Mouse (Mus musculus) hindbrain, embryonic 11.5 days (tissue): ENCODE measurements around the gene Slc35c2. TPM values are rescaled to one million over a fixed set of nuclear protein-coding genes. Genes with fewer than 3 reads are reported as not detected.
A peak's percentile ranks its signal among the peaks of the same experiment; 100 is the strongest.

Source experiments
- ATAC-seq: fragments of 200-750 bp; cut with Nextera tagmentation; 2 replicates; pipeline ENCODE4 v1.8.0; 2017; ENCODE audit warnings: mild to moderate bottlenecking, moderate TSS enrichment, moderate library complexity; ENCODE audit not compliant: low FRiP score
- DNase-seq: peaks from one replicate; pipeline ENCODE4 v3.0.0-alpha.2; 2015; ENCODE audit warnings: low spot score
- H3K27ac ChIP-seq: fragments of 300-500 bp; sonication (generic); 2 replicates; pipeline ENCODE4 v1.5.1; 2014; ENCODE audit warnings: mild to moderate bottlenecking, low read depth, low read length
- H3K27me3 ChIP-seq: fragments of 300-500 bp; sonication (generic); 2 replicates; pipeline ENCODE4 v1.6.1; 2014; ENCODE audit warnings: mild to moderate bottlenecking, low read length, moderate library complexity, mixed read lengths; ENCODE audit not compliant: control insufficient read depth, insufficient read depth
- H3K36me3 ChIP-seq: fragments of 300-500 bp; sonication (generic); 2 replicates; pipeline ENCODE4 v1.6.1; 2014; ENCODE audit warnings: mild to moderate bottlenecking, low read length, moderate library complexity, mixed read lengths; ENCODE audit not compliant: control insufficient read depth, insufficient read depth
- H3K4me1 ChIP-seq: fragments of 300-500 bp; sonication (generic); replicated peaks from 2 replicates; pipeline ENCODE4 v1.6.1; 2014; ENCODE audit warnings: low read length, mixed read lengths; ENCODE audit not compliant: control insufficient read depth, insufficient read depth
- H3K4me2 ChIP-seq: fragments of 300-500 bp; sonication (generic); replicated peaks from 2 replicates; pipeline ENCODE4 v1.6.1; 2014; ENCODE audit warnings: mild to moderate bottlenecking, low read depth, low read length
- H3K4me3 ChIP-seq: fragments of 300-500 bp; sonication (generic); 2 replicates; pipeline ENCODE4 v1.5.1; 2014; ENCODE audit warnings: low read depth, low read length
- H3K9ac ChIP-seq: fragments of 300-500 bp; sonication (generic); 2 replicates; pipeline ENCODE4 v1.6.1; 2014; ENCODE audit warnings: low read depth, low read length
- H3K9me3 ChIP-seq: fragments of 300-500 bp; sonication (generic); 2 replicates; pipeline ENCODE4 v1.6.1; 2016; ENCODE audit warnings: low read length; ENCODE audit not compliant: control insufficient read depth
- WGBS: fragments of 180-500 bp; shearing (Covaris S2); extraction: QIAGEN DNeasy Blood & Tissue Kit; methylation state at CpG from one replicate; pipeline ENCODE4 v1.1.7; 2014; 5-methylcytosine and 5-hydroxymethylcytosine counted together
- polyA plus RNA-seq: library from polyadenylated mRNA; unstranded; fragments of >200 nt; fragmentation: Nextera tagmentation; extraction: Ambion mirVana; gene quantifications from 2 replicates; pipeline ENCODE4 v1.2.1, GENCODE M21; 2014

The Slc35c2 gene
- polyA plus RNA-seq, 1 experiment from 2014 or later: 45.8 TPM

- Histone ChIP-seq H3K4me1 (peaks cover 5% of the 10 kb centered on the region; the same call in 1 of the 2 replicates), H3K27ac (no peak overlapping the region), H3K9ac (no peak overlapping the region), H3K4me3 (no peak overlapping the region), H3K36me3 (no peaks in the 10 kb centered on the region), H3K4me2 (no peak overlapping the region), H3K9me3 (no peaks in the 10 kb centered on the region), H3K27me3 (no peaks in the 10 kb centered on the region)
- ATAC-seq (no peak), DNase-seq (no peak)
- 74% methylated on average over 5 of the region's 5 CpGs for WGBS
These were observed 10.4 kb downstream of the Slc35c2 start for GRCm38 (mm10) chr2:165277188-165277740.

DNA sequence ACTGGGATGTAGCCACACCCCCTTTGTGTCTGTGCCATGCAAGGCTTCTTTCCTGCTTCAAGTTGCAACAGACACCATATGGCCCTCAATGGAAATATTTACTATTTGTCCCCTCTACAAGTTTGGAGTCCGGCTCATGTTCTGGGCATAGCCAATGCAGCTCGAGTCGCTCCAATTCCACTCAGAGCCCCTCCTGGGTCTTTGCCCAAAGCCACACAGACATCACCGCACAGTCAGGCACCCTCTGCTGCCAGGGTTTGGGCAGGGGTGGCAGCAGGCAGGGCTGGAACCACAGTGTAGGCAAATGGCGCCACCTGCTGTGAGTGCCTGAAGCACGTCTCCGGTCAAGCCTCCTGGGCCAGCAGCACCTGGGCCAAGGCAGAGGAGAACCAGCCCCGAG lies 11.8 kb downstream of the Slc35c2 start:
- peak overlapping the region; percentile 37; the same call in 1 of the 2 replicates for H3K27ac ChIP-seq
- H3K4me1 ChIP-seq: peaks cover 5% of the 10 kb centered on the region; the same call in 1 of the 2 replicates
- no peaks in the 10 kb centered on the region for H3K9me3 ChIP-seq
- H3K36me3 ChIP-seq: no peaks in the 10 kb centered on the region
- no peak overlapping the region for H3K4me2 ChIP-seq
- H3K4me3 ChIP-seq: no peak overlapping the region
- DNase-seq (peak; percentile 74), ATAC-seq (peak; percentile 36; the same call in 1 of the 2 replicates)
- no peak overlapping the region for H3K9ac ChIP-seq
- no peaks in the 10 kb centered on the region for H3K27me3 ChIP-seq
- 32% methylated on average over 8 of the region's 8 CpGs for WGBS

GRCm38 (mm10) chr2:165275124-165275640 lies 12.5 kb downstream of the Slc35c2 start:
- Histone ChIP-seq H3K9me3 (no peaks in the 10 kb centered on the region), H3K4me2 (no peak overlapping the region), H3K4me1 (peaks cover 5% of the 10 kb centered on the region; the same call in 1 of the 2 replicates), H3K36me3 (no peaks in the 10 kb centered on the region), H3K9ac (no peak overlapping the region), H3K27ac (peak overlapping the region; percentile 37; the same call in 1 of the 2 replicates), H3K27me3 (no peaks in the 10 kb centered on the region), H3K4me3 (no peak overlapping the region)
- ATAC-seq (peak; percentile 60), DNase-seq (peak; percentile 36)
- WGBS: 41% methylated on average over 8 of the region's 8 CpGs

GRCm38 (mm10) chr2:165273589-165273988 lies 14.1 kb downstream of the Slc35c2 start:
- H3K4me1 ChIP-seq: peaks cover 5% of the 10 kb centered on the region; the same call in 1 of the 2 replicates
- ATAC-seq: no peak
- H3K9ac ChIP-seq: no peak overlapping the region

DNA sequence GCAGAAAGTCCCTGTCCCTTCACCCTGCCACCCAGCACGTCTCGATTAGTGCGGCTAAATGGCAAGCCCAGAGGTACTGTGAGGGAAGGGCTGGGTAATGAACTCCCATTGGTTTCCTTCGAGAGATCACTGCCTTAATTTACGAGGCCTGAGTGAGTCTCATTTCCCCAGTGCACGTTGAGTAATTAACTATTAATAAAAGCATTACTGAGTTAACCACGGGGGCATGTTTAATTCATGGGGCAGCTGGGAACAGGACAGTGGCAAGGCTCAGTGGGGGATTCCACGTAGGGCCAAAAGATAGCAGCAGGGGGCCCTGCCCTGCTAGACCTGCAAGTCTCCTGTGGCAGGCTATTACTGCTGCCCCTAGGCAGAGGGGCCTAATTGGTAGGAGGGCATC lies 16.3 kb downstream of the Slc35c2 start:
- H3K4me3 ChIP-seq: no peak overlapping the region
- no peaks in the 10 kb centered on the region for H3K27me3 ChIP-seq
- no peaks in the 10 kb centered on the region for H3K36me3 ChIP-seq
- H3K4me2 ChIP-seq: no peak overlapping the region
- ATAC-seq: peak; percentile 23; the same call in 1 of the 2 replicates
- no peaks in the 10 kb centered on the region for H3K9me3 ChIP-seq
- DNase-seq: peak; percentile 27
- peaks cover 12% of the 10 kb centered on the region for H3K4me1 ChIP-seq
- no peak overlapping the region for H3K9ac ChIP-seq
- WGBS: 10% methylated on average over 8 of the region's 8 CpGs
- H3K27ac ChIP-seq: no peak overlapping the region

More at GRCm38 (mm10) chr2:165273589-165273988, 14.1 kb downstream of the Slc35c2 start:
- no peak overlapping the region for H3K4me2 ChIP-seq
- DNase-seq: peak; percentile 33
- no peaks in the 10 kb centered on the region for H3K9me3 ChIP-seq
- WGBS: 27% methylated on average over 4 of the region's 4 CpGs
- H3K27ac ChIP-seq: no peak overlapping the region
- H3K36me3 ChIP-seq: no peaks in the 10 kb centered on the region
- no peaks in the 10 kb centered on the region for H3K27me3 ChIP-seq
- no peak overlapping the region for H3K4me3 ChIP-seq

DNA sequence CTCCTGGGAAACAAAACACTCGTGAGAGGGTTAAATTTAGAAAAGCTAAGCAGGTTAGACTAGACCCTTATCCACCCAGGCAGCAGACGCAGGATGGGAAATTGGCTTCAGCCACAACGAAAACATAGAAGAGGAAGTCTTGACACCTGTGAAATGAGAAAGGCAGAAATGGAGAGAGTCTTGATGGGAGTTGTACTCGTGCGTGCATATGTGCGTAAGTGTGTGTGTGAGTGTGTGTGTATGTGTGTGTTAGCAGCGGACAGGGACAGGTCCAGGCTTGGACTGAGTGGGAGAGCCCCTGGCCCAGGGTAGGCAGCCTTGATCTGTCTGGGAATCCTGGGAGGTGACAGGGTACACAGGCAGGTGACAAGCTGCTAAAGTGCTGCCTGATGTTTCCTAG lies 16.8 kb downstream of the Slc35c2 start:
- no peaks in the 10 kb centered on the region for H3K9me3 ChIP-seq
- H3K27me3 ChIP-seq: no peaks in the 10 kb centered on the region
- no peak overlapping the region for H3K9ac ChIP-seq
- H3K36me3 ChIP-seq: no peaks in the 10 kb centered on the region
- H3K4me2 ChIP-seq: no peak overlapping the region
- no peak for DNase-seq
- no peak overlapping the region; the same call in 1 of the 2 replicates for H3K27ac ChIP-seq
- peaks cover 14% of the 10 kb centered on the region for H3K4me1 ChIP-seq
- H3K4me3 ChIP-seq: no peak overlapping the region
- WGBS: 69% methylated on average over 7 of the region's 7 CpGs
- no peak for ATAC-seq

DNA sequence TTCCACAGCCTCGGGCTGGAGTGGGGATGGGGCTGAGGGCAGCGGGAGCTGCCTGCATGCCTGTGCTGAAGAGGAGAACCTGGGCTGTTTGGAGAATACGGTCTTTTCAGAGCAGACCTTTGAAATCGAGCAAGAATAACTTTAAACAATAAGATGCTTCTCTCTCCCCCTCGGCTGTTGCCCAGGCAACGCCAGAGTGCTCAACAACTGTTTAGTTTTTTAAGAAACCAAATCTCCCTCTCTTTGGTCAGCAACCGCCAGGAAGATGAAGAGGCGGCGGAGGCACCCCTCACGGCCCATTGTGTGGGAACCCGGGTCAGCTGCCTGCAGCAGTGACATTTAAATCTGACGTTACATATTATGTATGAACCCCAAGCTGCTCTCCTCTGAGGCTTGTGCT lies 20.9 kb downstream of the Slc35c2 start:
- H3K4me3 ChIP-seq: no peak overlapping the region
- no peak overlapping the region for H3K27ac ChIP-seq
- H3K9ac ChIP-seq: no peak overlapping the region
- no peak for ATAC-seq
- no peak overlapping the region for H3K4me2 ChIP-seq
- no peaks in the 10 kb centered on the region for H3K9me3 ChIP-seq
- no peak for DNase-seq
- WGBS: 7% methylated on average over 12 of the region's 12 CpGs
- no peaks in the 10 kb centered on the region for H3K36me3 ChIP-seq
- peaks cover 13% of the 10 kb centered on the region for H3K4me1 ChIP-seq
- H3K27me3 ChIP-seq: peaks cover 3% of the 10 kb centered on the region; the same call in 1 of the 2 replicates

DNA sequence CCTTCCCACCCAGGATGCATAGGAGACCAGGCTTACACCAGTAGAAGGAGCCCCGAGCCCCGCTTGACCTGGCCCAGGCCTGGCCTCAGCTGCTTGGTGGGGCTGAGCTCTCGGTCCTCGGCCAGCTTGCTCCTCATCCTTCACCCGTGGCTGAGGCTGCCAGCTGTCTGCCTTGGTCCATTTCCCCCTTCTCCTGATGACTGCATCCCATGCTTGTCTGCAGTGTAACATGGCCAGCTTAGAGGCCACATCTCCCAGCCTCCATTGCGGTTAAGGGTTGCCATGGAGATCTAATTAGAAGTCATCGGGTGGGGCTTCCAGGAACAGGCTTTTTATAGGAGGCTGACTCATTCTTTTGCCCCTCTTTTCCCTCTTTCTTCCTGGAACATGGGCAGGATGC lies 23.8 kb downstream of the Slc35c2 start:
- 0 out of 2 replicates have a peak, but pooled peaks have one; percentile 51 for ATAC-seq
- no peak overlapping the region for H3K9ac ChIP-seq
- H3K9me3 ChIP-seq: no peaks in the 10 kb centered on the region
- no peak overlapping the region for H3K4me2 ChIP-seq
- H3K4me1 ChIP-seq: peaks cover 13% of the 10 kb centered on the region
- H3K27ac ChIP-seq: no peak overlapping the region
- DNase-seq: no peak
- no peak overlapping the region for H3K4me3 ChIP-seq
- no peaks in the 10 kb centered on the region for H3K36me3 ChIP-seq
- peaks cover 3% of the 10 kb centered on the region; the same call in 1 of the 2 replicates for H3K27me3 ChIP-seq
- 58% methylated on average over 7 of the region's 7 CpGs for WGBS
